Mouse (Mus musculus): ENCODE results near the gene Hist1h2ah.
"Not testable (repeated sequence)": the region's sequence is repeated elsewhere in the genome, so short reads cannot be mapped to it uniquely, and the experiment has no call there.

Hist1h2ah gene

DNA sequence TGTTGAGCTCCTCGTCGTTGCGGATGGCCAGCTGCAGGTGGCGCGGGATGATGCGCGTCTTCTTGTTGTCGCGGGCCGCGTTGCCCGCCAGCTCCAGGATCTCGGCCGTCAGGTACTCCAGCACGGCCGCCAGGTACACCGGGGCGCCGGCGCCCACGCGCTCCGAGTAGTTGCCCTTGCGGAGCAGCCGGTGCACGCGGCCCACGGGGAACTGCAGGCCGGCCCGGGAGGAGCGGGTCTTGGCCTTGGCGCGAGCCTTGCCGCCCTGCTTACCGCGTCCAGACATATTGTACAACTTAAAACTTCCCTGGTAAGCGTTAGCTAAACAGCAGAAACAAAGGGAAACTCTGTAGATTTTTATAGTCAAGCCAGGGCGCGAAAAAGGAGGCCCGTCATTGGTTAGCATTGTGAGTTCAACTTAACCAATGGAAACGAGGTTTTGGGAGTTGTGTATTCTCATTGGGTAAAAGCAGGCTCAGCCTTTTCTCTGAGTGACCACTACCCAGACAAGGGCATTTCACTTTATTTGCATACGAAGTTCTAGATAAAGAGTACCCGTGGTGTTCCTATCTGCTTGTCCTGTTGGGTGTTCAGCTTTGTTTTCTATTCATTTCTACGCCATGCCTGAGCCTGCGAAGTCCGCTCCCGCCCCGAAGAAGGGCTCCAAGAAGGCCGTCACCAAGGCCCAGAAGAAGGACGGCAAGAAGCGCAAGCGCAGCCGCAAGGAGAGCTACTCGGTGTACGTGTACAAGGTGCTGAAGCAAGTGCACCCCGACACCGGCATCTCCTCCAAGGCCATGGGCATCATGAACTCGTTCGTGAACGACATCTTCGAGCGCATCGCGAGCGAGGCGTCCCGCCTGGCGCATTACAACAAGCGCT lies at the start of gene Hist1h2ah, which contains the start of gene Hist1h2bk:
TSS of gene Hist1h2ah (minus strand) at position 302 of the 882 bp plus-strand sequence.
TSS of gene Hist1h2bk (plus strand) at position 604 of the 882 bp plus-strand sequence.
- peak; percentile 86 for DNase-seq

DNA sequence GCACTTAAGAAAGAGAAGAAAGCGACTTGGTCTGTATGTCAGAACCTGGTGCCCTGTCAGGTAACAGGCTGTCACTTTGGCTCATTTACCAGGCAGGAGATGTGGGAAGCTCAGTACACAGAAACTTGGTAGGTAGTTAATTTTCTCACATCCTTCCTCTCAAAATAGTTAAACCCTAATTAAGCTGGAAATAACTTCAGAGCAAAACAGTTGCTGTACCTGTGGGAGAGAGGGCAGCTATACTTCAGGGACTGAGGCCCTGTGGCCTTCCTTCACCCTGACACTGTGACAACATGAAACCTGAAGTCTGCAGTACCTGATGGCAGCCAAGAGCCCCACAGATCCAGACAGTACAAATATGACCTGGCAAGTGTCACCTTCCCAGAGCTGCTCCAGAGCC lies 48.8 kb upstream of the Hist1h2ah start, which contains the start of gene Vmn1r188:
TSS of gene Vmn1r188 (plus strand) at position 301 of the 400 bp plus-strand sequence.
- not testable (repeated sequence) for DNase-seq

GRCm38 (mm10) chr13:22063468-22063867 lies 28.1 kb upstream of the Hist1h2ah start:
- no peak for DNase-seq

GRCm38 (mm10) chr13:22061422-22061821 lies 26.1 kb upstream of the Hist1h2ah start:
- no peak for DNase-seq

- DNase-seq = no peak
These were observed 18.4 kb upstream of the Hist1h2ah start for GRCm38 (mm10) chr13:22053754-22054153.

DNA sequence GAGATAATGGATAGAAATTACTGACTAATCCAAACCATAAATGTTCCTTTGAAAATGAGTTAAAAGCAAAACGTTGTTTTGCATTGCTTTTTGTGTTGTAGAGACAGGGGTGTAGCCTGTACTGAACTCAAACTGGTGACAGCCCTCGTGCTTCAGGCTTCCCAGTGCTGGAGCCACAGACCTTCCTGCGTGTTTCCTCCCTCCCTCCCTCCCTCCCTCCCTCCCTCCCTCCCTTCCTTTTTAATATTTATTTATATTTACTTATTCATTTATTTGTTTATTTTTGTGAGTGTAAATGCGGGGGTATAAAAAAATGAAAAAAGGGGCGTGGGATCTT lies 16.1 kb upstream of the Hist1h2ah start:
- no peak for DNase-seq

- peak; percentile 74 for DNase-seq
These were observed 15.5 kb upstream of the Hist1h2ah start for GRCm38 (mm10) chr13:22050591-22051522.

DNA sequence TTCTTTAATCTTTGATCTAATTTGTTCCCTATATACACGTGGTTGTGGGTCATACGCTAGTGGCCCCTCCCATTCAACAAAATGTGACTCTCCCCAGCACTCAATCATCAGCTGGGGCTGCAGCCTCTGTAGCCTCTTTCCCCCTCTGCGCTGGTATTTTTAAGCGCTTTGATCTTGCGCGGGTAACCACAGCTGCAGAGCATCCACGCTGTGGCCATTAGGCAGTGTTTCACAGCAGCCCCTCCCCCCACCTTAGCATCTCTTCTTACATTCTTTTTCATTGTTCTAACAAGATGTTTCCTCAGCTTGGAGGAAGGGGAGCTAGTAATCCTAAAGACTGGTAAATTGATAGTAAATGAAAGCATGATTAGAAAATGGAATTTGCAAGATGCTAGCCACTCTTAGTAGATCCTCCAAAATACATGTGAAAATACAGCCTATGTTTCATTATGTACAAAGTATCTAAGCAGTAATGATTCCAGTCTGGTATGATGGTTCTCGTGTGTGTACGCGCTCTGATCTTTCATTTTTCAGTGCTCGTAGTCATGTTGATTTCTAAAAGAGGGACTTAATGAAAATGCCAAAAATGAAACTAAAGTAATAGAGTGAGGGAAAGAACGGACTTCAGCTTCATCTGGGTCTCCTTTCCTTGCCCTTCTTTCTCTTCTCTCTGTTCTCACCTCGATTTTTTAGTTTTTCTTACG lies 14.5 kb upstream of the Hist1h2ah start:
- no peak for DNase-seq

GRCm38 (mm10) chr13:22049041-22049440 lies 13.7 kb upstream of the Hist1h2ah start:
- DNase-seq = no peak

DNA sequence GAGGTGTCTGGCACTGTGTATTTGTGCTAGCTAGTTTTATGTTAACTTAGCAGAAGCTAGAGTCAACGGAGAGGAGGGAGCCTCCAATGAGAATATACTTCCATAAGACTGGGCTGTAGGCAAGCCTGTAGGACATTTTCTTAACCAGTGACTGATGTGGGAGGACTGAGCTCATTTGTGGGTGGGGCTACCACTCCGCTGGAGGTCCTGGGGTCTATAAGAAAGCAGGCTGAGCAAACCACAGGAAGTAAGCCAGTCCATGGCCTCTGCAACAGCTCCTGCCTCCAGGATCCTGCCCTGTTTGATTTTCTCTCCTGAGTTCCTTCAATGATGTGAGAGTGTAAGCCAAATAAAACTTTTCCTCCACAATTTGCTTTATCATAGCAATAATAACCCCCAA lies 9.9 kb upstream of the Hist1h2ah start:
- DNase-seq = no peak

GRCm38 (mm10) chr13:22044432-22045155 lies 9.2 kb upstream of the Hist1h2ah start:
- no peak for DNase-seq

- peak; percentile 53 for DNase-seq
These were observed 8.4 kb upstream of the Hist1h2ah start for GRCm38 (mm10) chr13:22043503-22044431.

GRCm38 (mm10) chr13:22042568-22043502 lies 7.5 kb upstream of the Hist1h2ah start, which contains the start of the genes Hist1h2ag and Hist1h2bj:
Gene Hist1h2ag (minus strand): TSS chr13:22042944.
Gene Hist1h2bj (plus strand): TSS chr13:22043214.
- peak; percentile 95 for DNase-seq

- DNase-seq = no peak
These were observed 6.5 kb upstream of the Hist1h2ah start for GRCm38 (mm10) chr13:22041651-22042567.

DNA sequence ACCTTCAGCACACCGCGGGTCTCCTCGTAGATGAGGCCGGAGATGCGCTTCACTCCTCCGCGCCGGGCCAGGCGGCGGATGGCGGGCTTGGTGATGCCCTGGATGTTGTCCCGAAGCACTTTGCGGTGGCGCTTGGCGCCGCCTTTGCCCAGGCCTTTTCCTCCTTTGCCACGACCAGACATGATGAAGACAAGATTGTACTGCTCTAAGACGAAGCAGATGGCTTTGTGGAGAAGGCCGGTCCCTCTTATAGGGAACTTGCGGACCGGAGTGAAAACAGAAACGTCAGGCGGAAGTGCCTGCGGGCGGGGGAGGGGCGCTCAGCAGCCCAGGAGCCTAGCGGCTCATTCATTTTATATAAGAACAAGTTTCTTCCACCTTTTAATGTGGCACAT lies 5.8 kb upstream of the Hist1h2ah start, which contains the start of gene Hist1h4i:
TSS of gene Hist1h4i (minus strand) at position 221 of the 395 bp plus-strand sequence.
- peak; percentile 97 for DNase-seq

- no peak for DNase-seq
These were observed 5.2 kb upstream of the Hist1h2ah start for GRCm38 (mm10) chr13:22040464-22041141.

DNA sequence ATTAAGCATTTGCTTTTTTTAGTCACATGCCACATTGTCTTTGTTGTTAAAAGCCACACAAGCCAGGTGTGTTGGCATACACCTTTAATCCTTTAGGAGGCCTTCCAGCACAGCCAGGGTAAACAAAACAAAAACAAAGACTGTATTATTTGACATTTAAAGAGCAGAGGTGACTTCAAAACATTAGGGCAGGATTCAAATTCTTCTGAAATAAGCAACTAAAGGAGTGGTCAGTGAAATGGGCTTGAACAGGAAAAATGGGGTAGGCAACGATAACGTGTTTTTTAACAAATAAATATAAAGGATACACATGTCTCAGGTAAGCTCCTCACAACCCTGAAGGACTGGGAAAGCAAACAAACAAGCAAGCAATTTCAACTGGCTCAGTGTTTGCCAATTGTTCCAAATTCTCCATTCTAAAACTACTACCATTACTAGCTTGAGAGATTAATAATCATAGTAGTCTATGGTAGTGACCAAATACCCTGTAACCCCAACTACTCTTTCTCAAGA lies 4.6 kb upstream of the Hist1h2ah start:
- DNase-seq = no peak
